Mouse (Mus musculus) olfactory bulb, adult 2 months (tissue): ENCODE data around the gene Lgi1.

ENCODE experiments used
- CTCF ChIP-seq: fragments of 200-500 bp; IDR thresholded peaks from 2 replicates; pipeline ENCODE4 v1.5.1; 2012; ENCODE audit warnings: low read depth, mild to moderate bottlenecking, low read length, moderate library complexity; ENCODE audit not compliant: insufficient read depth
- POLR2A ChIP-seq: fragments of 200-500 bp; IDR thresholded peaks from 2 replicates; pipeline ENCODE4 v1.6.1; 2012; ENCODE audit warnings: mild to moderate bottlenecking, low read depth, low read length, moderate library complexity; ENCODE audit not compliant: insufficient read depth

DNA sequence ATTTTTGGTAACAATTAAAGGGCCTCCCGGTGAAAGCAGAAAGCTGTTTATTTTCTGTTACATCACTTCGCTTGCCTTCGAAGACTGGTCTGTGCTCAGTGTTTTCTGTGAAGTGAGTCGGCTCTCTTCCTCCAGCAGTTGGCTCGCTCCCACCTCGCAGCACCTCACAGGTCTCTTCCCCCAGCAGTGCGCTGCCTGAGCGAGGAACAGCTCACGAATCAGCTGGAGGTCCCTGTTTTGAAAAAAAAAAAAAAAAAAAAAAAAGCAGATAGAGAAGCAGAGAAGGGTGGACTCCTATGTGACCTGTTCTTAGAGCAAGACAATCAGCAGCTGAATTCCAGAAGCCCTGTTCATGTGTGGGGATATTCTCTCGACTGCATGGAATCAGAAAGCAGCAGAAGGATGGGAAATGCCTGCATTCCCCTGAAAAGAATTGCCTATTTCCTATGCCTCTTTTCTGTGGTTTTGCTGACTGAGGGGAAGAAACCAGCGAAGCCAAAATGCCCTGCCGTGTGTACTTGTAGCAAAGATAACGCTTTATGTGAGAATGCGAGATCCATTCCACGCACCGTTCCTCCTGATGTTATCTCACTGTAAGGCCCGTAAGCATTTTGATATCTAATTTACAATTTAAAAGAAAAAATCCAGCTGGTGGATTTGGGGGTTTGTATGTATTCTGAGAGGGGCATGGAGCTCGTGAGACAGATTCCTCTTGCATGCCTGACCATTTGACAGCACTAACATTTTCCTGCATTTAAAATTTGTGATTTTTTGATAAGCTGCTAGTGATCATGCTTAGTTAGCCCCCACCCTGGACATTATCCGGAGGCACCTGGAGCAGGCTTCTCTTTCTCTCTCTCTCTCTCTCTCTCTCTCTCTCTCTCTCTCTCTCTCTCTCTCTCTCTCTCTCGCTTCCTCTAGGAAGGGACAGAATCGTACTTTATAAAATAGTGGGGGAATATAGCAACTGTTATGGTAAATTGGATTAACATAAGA is at the start of gene Lgi1:
- TF ChIP-seq POLR2A (0 out of 2 replicates have a peak, but pooled peaks have one; percentile 6), CTCF (no peak)
